Mouse (Mus musculus): Measurements from ENCODE around the gene Ndufb10. TPM values are rescaled to one million over a fixed set of nuclear protein-coding genes. Genes with fewer than 3 reads are reported as not detected.
A peak's percentile ranks its signal among the peaks of the same experiment; 100 is the strongest.
"Not testable (repeated sequence)": the region's sequence is repeated elsewhere in the genome, so short reads cannot be mapped to it uniquely, and the experiment has no call there.

Ndufb10 gene
- polyA plus RNA-seq, 1 experiment: 519 TPM

- Histone ChIP-seq H3K9me3 (no peaks in the 10 kb centered on the region), H3K4me1 (peaks cover 53% of the 10 kb centered on the region), H3K36me3 (replicated peaks; ENCODE audit: low read length) (peaks cover 22% of the 10 kb centered on the region), H3K27me3 (replicated peaks) (peaks cover 4% of the 10 kb centered on the region), H3K4me3 (replicated peaks) (peak overlapping the region; percentile 100)
- TF ChIP-seq GATA1 (IDR thresholded peaks at IDR 0.05; ENCODE audit: borderline replicate concordance, low read length) (no peak), FLI1 (IDR thresholded peaks at IDR 0.05; ENCODE audit: low read length) (no peak)
Measured at GRCm38 (mm10) chr17:24723122-24723880, 977 bp downstream of the Ndufb10 start.

GRCm38 (mm10) chr17:24722220-24722924 is 1.9 kb downstream of the Ndufb10 start:
- Histone ChIP-seq H3K9me3 (no peaks in the 10 kb centered on the region), H3K4me3 (replicated peaks) (peak overlapping the region; percentile 54), H3K36me3 (replicated peaks; ENCODE audit: low read length) (peaks cover 29% of the 10 kb centered on the region), H3K4me1 (peaks cover 47% of the 10 kb centered on the region), H3K27me3 (replicated peaks) (no peaks in the 10 kb centered on the region)
- TF ChIP-seq GATA1 (IDR thresholded peaks at IDR 0.05; ENCODE audit: borderline replicate concordance, low read length) (no peak), FLI1 (IDR thresholded peaks at IDR 0.05; ENCODE audit: low read length) (no peak)

- H3K4me1 ChIP-seq: peaks cover 47% of the 10 kb centered on the region
- H3K4me3 ChIP-seq (replicated peaks): peak overlapping the region; percentile 85
- H3K36me3 ChIP-seq (replicated peaks; ENCODE audit: low read length): peaks cover 38% of the 10 kb centered on the region
- not testable (repeated sequence) for H3K27me3 ChIP-seq (replicated peaks); H3K9me3 ChIP-seq
Measured at GRCm38 (mm10) chr17:24721383-24721955, 2.8 kb downstream of the Ndufb10 start.

GRCm38 (mm10) chr17:24720616-24721015 is 3.7 kb downstream of the Ndufb10 start:
- Histone ChIP-seq H3K36me3 (replicated peaks; ENCODE audit: low read length) (peaks cover 46% of the 10 kb centered on the region), H3K4me3 (replicated peaks) (peak overlapping the region; percentile 92), H3K4me1 (peaks cover 47% of the 10 kb centered on the region)
- H3K27me3 ChIP-seq (replicated peaks); H3K9me3 ChIP-seq: not testable (repeated sequence)

- H3K27me3 ChIP-seq (replicated peaks): no peaks in the 10 kb centered on the region
- no peak for TF ChIP-seq GATA1 (IDR thresholded peaks at IDR 0.05; ENCODE audit: borderline replicate concordance, low read length)
- no peak for TF ChIP-seq FLI1 (IDR thresholded peaks at IDR 0.05; ENCODE audit: low read length)
- peak overlapping the region; percentile 93 for H3K4me3 ChIP-seq (replicated peaks)
- peaks cover 45% of the 10 kb centered on the region for H3K4me1 ChIP-seq
- no peaks in the 10 kb centered on the region for H3K9me3 ChIP-seq
- peaks cover 52% of the 10 kb centered on the region for H3K36me3 ChIP-seq (replicated peaks; ENCODE audit: low read length)
Measured at GRCm38 (mm10) chr17:24719494-24720222, 4.6 kb downstream of the Ndufb10 start.

- H3K36me3 ChIP-seq (replicated peaks; ENCODE audit: low read length): peaks cover 52% of the 10 kb centered on the region
- not testable (repeated sequence) for H3K27me3 ChIP-seq (replicated peaks); H3K9me3 ChIP-seq
- peak overlapping the region; percentile 70 for H3K4me3 ChIP-seq (replicated peaks)
- peaks cover 41% of the 10 kb centered on the region for H3K4me1 ChIP-seq
Measured at GRCm38 (mm10) chr17:24718938-24719337, 5.3 kb downstream of the Ndufb10 start.

- TF ChIP-seq GATA1 (IDR thresholded peaks at IDR 0.05; ENCODE audit: borderline replicate concordance, low read length) (no peak), FLI1 (IDR thresholded peaks at IDR 0.05; ENCODE audit: low read length) (no peak)
- peaks cover 32% of the 10 kb centered on the region for H3K4me1 ChIP-seq
- no peaks in the 10 kb centered on the region for H3K9me3 ChIP-seq
- peak within 1 kb of the TSS; percentile 70 for H3K4me3 ChIP-seq (replicated peaks)
- peaks cover 52% of the 10 kb centered on the region for H3K36me3 ChIP-seq (replicated peaks; ENCODE audit: low read length)
- no peaks in the 10 kb centered on the region for H3K27me3 ChIP-seq (replicated peaks)
Measured at GRCm38 (mm10) chr17:24717943-24718342, 6.3 kb downstream of the Ndufb10 start, which contains the start of the genes Rnf151 and Rps2. TSS of gene Rnf151 (minus strand) at chr17:24718063. TSS of gene Rps2 (plus strand) at chr17:24718116.

- Histone ChIP-seq H3K27me3 (replicated peaks) (no peaks in the 10 kb centered on the region), H3K4me3 (replicated peaks) (peak overlapping the region; percentile 50), H3K4me1 (peaks cover 15% of the 10 kb centered on the region), H3K9me3 (no peaks in the 10 kb centered on the region), H3K36me3 (replicated peaks; ENCODE audit: low read length) (peaks cover 38% of the 10 kb centered on the region)
- TF ChIP-seq FLI1 (IDR thresholded peaks at IDR 0.05; ENCODE audit: low read length) (no peak), GATA1 (IDR thresholded peaks at IDR 0.05; ENCODE audit: borderline replicate concordance, low read length) (no peak)
Measured at GRCm38 (mm10) chr17:24716166-24716682, 8.1 kb downstream of the Ndufb10 start.

- H3K4me3 ChIP-seq (replicated peaks): no peak overlapping the region
- no peaks in the 10 kb centered on the region for H3K27me3 ChIP-seq (replicated peaks)
- peaks cover 33% of the 10 kb centered on the region for H3K36me3 ChIP-seq (replicated peaks; ENCODE audit: low read length)
- H3K9me3 ChIP-seq: no peaks in the 10 kb centered on the region
- TF ChIP-seq GATA1 (IDR thresholded peaks at IDR 0.05; ENCODE audit: borderline replicate concordance, low read length): no peak
- no peak for TF ChIP-seq FLI1 (IDR thresholded peaks at IDR 0.05; ENCODE audit: low read length)
- peaks cover 11% of the 10 kb centered on the region for H3K4me1 ChIP-seq
Measured at GRCm38 (mm10) chr17:24715556-24715955, 8.7 kb downstream of the Ndufb10 start.
